Mouse (Mus musculus): ENCODE data around the gene C330007P06Rik.
A peak's percentile ranks its signal among the peaks of the same experiment; 100 is the strongest.
"Not testable (repeated sequence)": the region's sequence is repeated elsewhere in the genome, so short reads cannot be mapped to it uniquely, and the experiment has no call there.

The C330007P06Rik gene

GRCm38 (mm10) chrX:36796734-36797133, 77.2 kb downstream of the C330007P06Rik start:
- not testable (repeated sequence) for DNase-seq

- peak; percentile 90 for DNase-seq
These were observed 77.7 kb downstream of the C330007P06Rik start for GRCm38 (mm10) chrX:36796163-36796581.

- peak; percentile 87 for DNase-seq
These were observed 78.3 kb downstream of the C330007P06Rik start, which contains the start of gene Slc25a5 for GRCm38 (mm10) chrX:36795424-36796162. TSS of gene Slc25a5 (plus strand) at chrX:36795651.

- peak; percentile 15 for DNase-seq
These were observed 79.3 kb downstream of the C330007P06Rik start for GRCm38 (mm10) chrX:36794571-36794970.

- no peak for DNase-seq
These were observed 84.6 kb downstream of the C330007P06Rik start for GRCm38 (mm10) chrX:36789360-36789759.

GRCm38 (mm10) chrX:36777694-36778093, 96.2 kb downstream of the C330007P06Rik start:
- DNase-seq: no peak

- no peak for DNase-seq
These were observed 98.4 kb downstream of the C330007P06Rik start for GRCm38 (mm10) chrX:36775520-36775919.
